Comparison of ENCODE assay signal across 12 mouse cellular contexts in genomic region chr3:95521168-95521567, GRCm38 (mm10). TPM values are rescaled to one million over a fixed set of nuclear protein-coding genes. Genes with fewer than 3 reads are reported as not detected.
DNase-seq lines count a peak whose midpoint lies in the region; ATAC-seq and TF ChIP-seq lines count a peak whose summit lies in the region.
"Had no signal": no experiment of that assay in that cellular context is flagged by ENCODE, and none has a peak within 500 bp of the region (broad histone marks: within the 10 kb centered on the region; RNA-seq: fewer than 3 reads in every experiment).

No protein-coding gene starts in this region.

- H3K27me3 ChIP-seq in heart, adult 2 months (ENCODE audit: control insufficient read depth, insufficient read depth, low read length), result no peaks in the 10 kb centered on the region
- no peaks in the 10 kb centered on the region for H3K27me3 ChIP-seq in thymus, adult 2 months (ENCODE audit: control insufficient read depth, insufficient read depth, low read length)
- H3K27me3 ChIP-seq in lung, postnatal 0 days (replicated peaks; ENCODE audit: insufficient read depth, low read length), result no peaks in the 10 kb centered on the region
- no peaks in the 10 kb centered on the region for H3K27me3 ChIP-seq in neural tube, embryonic 15.5 days (replicated peaks)

- no peaks in the 10 kb centered on the region for H3K79me2 ChIP-seq in heart, adult 2 months (replicated peaks; ENCODE audit: control insufficient read depth, insufficient read depth, low read length)

- H3K27ac ChIP-seq in heart, adult 2 months, result no peak overlapping the region
- H3K27ac ChIP-seq in thymus, adult 2 months (ENCODE audit: control insufficient read depth, insufficient read depth, low read length), result no peak overlapping the region
- H3K27ac ChIP-seq in lung, postnatal 0 days (ENCODE audit: low read length), result no peak overlapping the region
- H3K27ac ChIP-seq in neural tube, embryonic 15.5 days (replicated peaks), result no peak overlapping the region

- peaks cover 7% of the 10 kb centered on the region for H3K4me1 ChIP-seq in heart, adult 2 months (ENCODE audit: control insufficient read depth, insufficient read depth, low read length)
- peaks cover 20% of the 10 kb centered on the region for H3K4me1 ChIP-seq in thymus, adult 2 months (replicated peaks; ENCODE audit: control insufficient read depth, insufficient read depth, low read length)
- no peaks in the 10 kb centered on the region for H3K4me1 ChIP-seq in lung, postnatal 0 days (ENCODE audit: insufficient read depth, low read depth, low read length)
- peaks cover 9% of the 10 kb centered on the region; the same call in 1 of the 2 replicates for H3K4me1 ChIP-seq in neural tube, embryonic 15.5 days

- H3K4me3 ChIP-seq in heart, adult 2 months, result no peak overlapping the region
- H3K4me3 ChIP-seq in thymus, adult 2 months (ENCODE audit: control insufficient read depth, insufficient read depth, low read length), result 0 out of 2 replicates have a peak overlapping the region, but pooled peaks have one; percentile 21
- H3K4me3 ChIP-seq in lung, postnatal 0 days (ENCODE audit: low read depth, low read length), result no peak overlapping the region
- H3K4me3 ChIP-seq in neural tube, embryonic 15.5 days (replicated peaks), result no peak overlapping the region

- 67% methylated on average over 10 of the region's 10 CpGs for WGBS in heart, adult 2 months
- WGBS in thymus, adult 2 months, result 31% methylated on average over 10 of the region's 10 CpGs
- WGBS in lung, postnatal 0 days, result 84% methylated on average over 10 of the region's 10 CpGs
- 90% methylated on average over 10 of the region's 10 CpGs for WGBS in neural tube, embryonic 15.5 days

- no peak for TF ChIP-seq POLR2A in heart, adult 2 months (IDR thresholded peaks at IDR 0.05; ENCODE audit: insufficient read depth, low read depth, low read length)
- no peak for TF ChIP-seq POLR2A in thymus, adult 2 months (IDR thresholded peaks at IDR 0.05; ENCODE audit: control insufficient read depth, extremely low read depth, insufficient read depth, low read length, poor library complexity)

- H3K9ac ChIP-seq in heart, adult 2 months (ENCODE audit: low read depth, low read length), result no peak overlapping the region
- H3K9ac ChIP-seq in lung, postnatal 0 days (replicated peaks; ENCODE audit: low read depth), result no peak overlapping the region
- H3K9ac ChIP-seq in neural tube, embryonic 15.5 days (replicated peaks), result no peak overlapping the region

- DNase-seq in heart, adult 2 months, result peak; percentile 32 to 53
- DNase-seq in heart, postnatal 14 days, result no peak
- peak; percentile 14 for DNase-seq in thymus, adult 2 months
- no peak for DNase-seq in thymus, adult 18-20 months
- peak; percentile 41 for DNase-seq in lung, postnatal 0 days (ENCODE audit: low spot score)
- peak; percentile 20 for DNase-seq in thymus, postnatal 25 days
- DNase-seq in cerebellum, postnatal 10 days, result no peak
- DNase-seq: embryo, embryonic 11 days; kidney, adult 11 months had no signal

- no peak for TF ChIP-seq EP300 in heart, adult 2 months (IDR thresholded peaks at IDR 0.05; ENCODE audit: insufficient read depth, low read depth, low read length)
- TF ChIP-seq EP300 in lung, postnatal 0 days (IDR thresholded peaks at IDR 0.05), result no peak

- TF ChIP-seq CTCF in heart, adult 2 months (IDR thresholded peaks at IDR 0.05), result no peak
- TF ChIP-seq CTCF in thymus, adult 2 months (IDR thresholded peaks at IDR 0.05; ENCODE audit: borderline replicate concordance, control insufficient read depth, extremely low read depth, insufficient read depth, low read length, poor library complexity), result no peak
- TF ChIP-seq CTCF in lung, postnatal 0 days (IDR thresholded peaks at IDR 0.05), result no peak

- H3K4me2 ChIP-seq in lung, postnatal 0 days (replicated peaks; ENCODE audit: low read depth, low read length), result no peak overlapping the region
- H3K4me2 ChIP-seq in neural tube, embryonic 15.5 days, result no peak overlapping the region

- H3K9me3 ChIP-seq in lung, postnatal 0 days (ENCODE audit: low read length), result no peaks in the 10 kb centered on the region
- no peaks in the 10 kb centered on the region for H3K9me3 ChIP-seq in neural tube, embryonic 15.5 days (replicated peaks)

- H3K36me3 ChIP-seq in heart, adult 2 months (ENCODE audit: control insufficient read depth, insufficient read depth, low read length), result no peaks in the 10 kb centered on the region
- no peaks in the 10 kb centered on the region for H3K36me3 ChIP-seq in thymus, adult 2 months (ENCODE audit: control insufficient read depth, insufficient read depth, low read length)
- H3K36me3 ChIP-seq in lung, postnatal 0 days (ENCODE audit: insufficient read depth, low read length), result no peaks in the 10 kb centered on the region
- no peaks in the 10 kb centered on the region for H3K36me3 ChIP-seq in neural tube, embryonic 15.5 days

- intact Hi-C loops in heart, adult 2 months (cut with DNase I), result no loop called here
- intact Hi-C loops in heart, postnatal 14 days (cut with DNase I), result no loop called here

- ATAC-seq in lung, postnatal 0 days, result no peak
- ATAC-seq in neural tube, embryonic 15.5 days (ENCODE audit: low FRiP score), result no peak

RNA-seq across cellular contexts. Expression of gene Ctss, which starts 5.4 kb away (rescaled TPM):
- total RNA-seq in heart, adult 2 months (2021), result 10 to 100 TPM; 15.3 to 16.5 TPM
- 10.3 and 12.4 TPM in 2 replicates for polyA plus RNA-seq in heart, adult 2 months (2012; rRNA removed)
- total RNA-seq in heart, postnatal 14 days (2021), result 10 to 100 TPM; 11.6 to 12.7 TPM
- 48.5 and 70.6 TPM in 2 replicates for polyA plus RNA-seq in thymus, adult 2 months (2012; rRNA removed)
- 109 and 115 TPM in 2 replicates for polyA plus RNA-seq in lung, postnatal 0 days (2015; fragmentation: Nextera tagmentation; extraction: Ambion mirVana)
- polyA plus RNA-seq in neural tube, embryonic 15.5 days (2015; fragmentation: Nextera tagmentation; extraction: Ambion mirVana), result 22.4 and 25.4 TPM in 2 replicates

RNA-seq across cellular contexts. Expression of gene Ctsk, which starts 22.1 kb away (rescaled TPM):
- 1 to 10 TPM; 7.4 to 8.7 TPM for total RNA-seq in heart, adult 2 months (2021)
- polyA plus RNA-seq in heart, adult 2 months (2012; rRNA removed), result 5.4 and 9.1 TPM in 2 replicates
- total RNA-seq in heart, postnatal 14 days (2021), result 10 to 100 TPM; 13.6 to 14.3 TPM
- polyA plus RNA-seq in thymus, adult 2 months (2012; rRNA removed), result 2.0 and 2.5 TPM in 2 replicates
- 8.2 and 8.8 TPM in 2 replicates for polyA plus RNA-seq in lung, postnatal 0 days (2015; fragmentation: Nextera tagmentation; extraction: Ambion mirVana)
- 10.7 and 12.0 TPM in 2 replicates for polyA plus RNA-seq in neural tube, embryonic 15.5 days (2015; fragmentation: Nextera tagmentation; extraction: Ambion mirVana)
- total RNA-seq: megakaryocyte-erythroid progenitor cell, adult 5-6 weeks had no signal

RNA-seq across cellular contexts. Expression of gene Hormad1, which starts 38.3 kb away (rescaled TPM):
- not detected for total RNA-seq in heart, adult 2 months (2021)
- polyA plus RNA-seq in heart, adult 2 months (2012; rRNA removed), result not detected in 2 replicates
- not detected for total RNA-seq in heart, postnatal 14 days (2021)
- not detected in 2 replicates for polyA plus RNA-seq in thymus, adult 2 months (2012; rRNA removed)
- not detected in 2 replicates for polyA plus RNA-seq in lung, postnatal 0 days (2015; fragmentation: Nextera tagmentation; extraction: Ambion mirVana)
- not detected in 2 replicates for polyA plus RNA-seq in neural tube, embryonic 15.5 days (2015; fragmentation: Nextera tagmentation; extraction: Ambion mirVana)
- total RNA-seq: megakaryocyte-erythroid progenitor cell, adult 5-6 weeks had no signal
- polyA plus RNA-seq: forebrain, embryonic 11.5 days had no signal

Comparison
In these comparisons a context has a peak if more than half of its experiments do, and no peak if none do; other contexts are left out.
1. DNase-seq: peak in heart, adult 2 months (2 of 2), thymus, adult 2 months (single experiment), lung, postnatal 0 days (single experiment) and thymus, postnatal 25 days (single experiment); none in heart, postnatal 14 days (0 of 2), thymus, adult 18-20 months (0 of 2) and cerebellum, postnatal 10 days (0 of 2).